Mouse (Mus musculus) stomach, embryonic 14.5 days (tissue): ENCODE data around the gene Hcar2. TPM values are rescaled to one million over a fixed set of nuclear protein-coding genes. Genes with fewer than 3 reads are reported as not detected.

Experiments
- ATAC-seq: fragments of 200-750 bp; cut with Nextera tagmentation; 2 replicates; pipeline ENCODE4 v1.8.0; 2017; ENCODE audit warnings: low read depth, moderate TSS enrichment; ENCODE audit not compliant: insufficient number of reproducible peaks, insufficient read depth, low FRiP score
- H3K27ac ChIP-seq: fragments of 300-500 bp; sonication (generic); 2 replicates; pipeline ENCODE4 v1.5.1; 2014; ENCODE audit warnings: mild to moderate bottlenecking, low read length, moderate library complexity, mixed read lengths
- H3K27me3 ChIP-seq: fragments of 300-500 bp; sonication (generic); 2 replicates; pipeline ENCODE4 v1.6.1; 2014; ENCODE audit warnings: low read length, control low read depth, mixed read lengths; ENCODE audit not compliant: control insufficient read depth, insufficient read depth
- H3K36me3 ChIP-seq: fragments of 300-500 bp; sonication (generic); 2 replicates; pipeline ENCODE4 v1.6.1; 2014; ENCODE audit warnings: mild to moderate bottlenecking, control low read depth, low read length, moderate library complexity, mixed read lengths; ENCODE audit not compliant: control insufficient read depth, insufficient read depth
- H3K4me1 ChIP-seq: fragments of 300-500 bp; sonication (generic); 2 replicates; pipeline ENCODE4 v1.6.1; 2014; ENCODE audit warnings: low read length, control low read depth, mixed read lengths; ENCODE audit not compliant: control insufficient read depth, insufficient read depth
- H3K4me2 ChIP-seq: fragments of 300-500 bp; sonication (generic); replicated peaks from 2 replicates; pipeline ENCODE4 v1.6.1; 2014; ENCODE audit warnings: low read depth, low read length, control low read depth
- H3K4me3 ChIP-seq: fragments of 300-500 bp; sonication (generic); 2 replicates; pipeline ENCODE4 v1.5.1; 2014; ENCODE audit warnings: low read depth, low read length, control low read depth
- H3K9ac ChIP-seq: fragments of 300-500 bp; sonication (generic); replicated peaks from 2 replicates; pipeline ENCODE4 v1.6.1; 2014; ENCODE audit warnings: low read depth, mild to moderate bottlenecking, control low read depth, low read length, moderate library complexity, mixed read lengths
- H3K9me3 ChIP-seq: fragments of 300-500 bp; sonication (generic); 2 replicates; pipeline ENCODE4 v1.6.1; 2016; ENCODE audit warnings: low read depth, low read length, control low read depth; ENCODE audit not compliant: control insufficient read depth
- WGBS: fragments of 180-500 bp; shearing (Covaris S2); extraction: QIAGEN DNeasy Blood & Tissue Kit; methylation state at CpG from one replicate; pipeline ENCODE4 v1.1.7; 2014; 5-methylcytosine and 5-hydroxymethylcytosine counted together
- polyA plus RNA-seq: library from polyadenylated mRNA; unstranded; fragments of >200 nt; fragmentation: Nextera tagmentation; extraction: Ambion mirVana; gene quantifications from 2 replicates; pipeline ENCODE4 v1.2.1, GENCODE M21; 2014

The Hcar2 gene
- polyA plus RNA-seq, 1 experiment from 2014 or later = 1.6 TPM

DNA sequence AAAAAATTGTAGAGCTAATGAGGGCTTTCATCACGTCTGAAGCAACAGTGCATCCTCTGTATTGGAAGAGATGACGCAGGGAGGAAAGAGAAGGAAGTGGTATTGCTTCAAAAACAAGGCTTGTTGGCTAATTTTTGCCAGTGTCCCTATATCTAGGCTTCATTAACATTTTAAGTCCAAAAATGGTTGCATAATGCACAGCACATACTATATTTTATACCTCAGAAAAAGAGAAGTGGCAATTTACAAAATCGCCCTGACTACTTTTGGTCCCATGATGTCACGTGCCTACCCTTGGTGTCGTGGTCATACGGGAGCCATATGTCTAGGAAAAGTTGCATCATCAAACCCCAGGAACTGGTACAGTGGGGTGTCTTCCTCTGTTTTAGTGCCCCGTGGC is 33.0 kb downstream of the Hcar2 start:
- no peaks in the 10 kb centered on the region for H3K4me1 ChIP-seq
- no peak overlapping the region for H3K4me2 ChIP-seq
- no peak overlapping the region for H3K4me3 ChIP-seq
- H3K9me3 ChIP-seq = no peaks in the 10 kb centered on the region
- ATAC-seq = no peak
- no peaks in the 10 kb centered on the region for H3K36me3 ChIP-seq
- H3K27ac ChIP-seq = no peak overlapping the region
- no peaks in the 10 kb centered on the region for H3K27me3 ChIP-seq
- H3K9ac ChIP-seq = no peak overlapping the region
- 86% methylated on average over 7 of the region's 7 CpGs for WGBS

- Histone ChIP-seq H3K4me3 (no peak overlapping the region), H3K9ac (no peak overlapping the region), H3K36me3 (0 out of 2 replicates have a peak, but pooled peaks cover 3% of the 10 kb centered on the region), H3K27ac (no peak overlapping the region), H3K9me3 (no peaks in the 10 kb centered on the region), H3K4me1 (no peaks in the 10 kb centered on the region), H3K4me2 (no peak overlapping the region), H3K27me3 (no peaks in the 10 kb centered on the region)
- WGBS = 79% methylated on average over 6 of the region's 6 CpGs
- ATAC-seq = no peak
These were observed 37.6 kb downstream of the Hcar2 start for GRCm38 (mm10) chr5:123827659-123828091.

- ATAC-seq = no peak
- H3K9me3 ChIP-seq = no peaks in the 10 kb centered on the region
- H3K9ac ChIP-seq = no peak overlapping the region
- peaks cover 19% of the 10 kb centered on the region; the same call in 1 of the 2 replicates for H3K36me3 ChIP-seq
- 78% methylated on average over 7 of the region's 7 CpGs for WGBS
- no peaks in the 10 kb centered on the region for H3K4me1 ChIP-seq
- H3K4me2 ChIP-seq = no peak overlapping the region
- no peaks in the 10 kb centered on the region for H3K27me3 ChIP-seq
- no peak overlapping the region for H3K27ac ChIP-seq
- H3K4me3 ChIP-seq = no peak overlapping the region
These were observed 42.6 kb downstream of the Hcar2 start for GRCm38 (mm10) chr5:123822706-123823105.

DNA sequence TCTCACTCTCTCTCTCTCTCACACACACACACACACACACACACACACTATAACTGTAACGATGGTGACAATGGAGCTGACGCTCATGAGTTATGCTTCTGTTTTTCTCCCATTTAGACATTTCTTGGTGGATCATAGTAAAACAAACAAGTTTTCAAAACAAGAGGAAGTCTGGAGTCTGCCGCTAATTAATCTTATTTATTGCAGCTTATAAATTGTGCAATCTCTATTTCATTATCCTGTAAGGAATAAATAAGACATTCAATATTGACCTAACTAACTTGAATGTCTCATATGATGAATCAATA is 44.1 kb downstream of the Hcar2 start:
- no peak for ATAC-seq
- Histone ChIP-seq H3K36me3 (peaks cover 22% of the 10 kb centered on the region), H3K27me3 (no peaks in the 10 kb centered on the region), H3K4me2 (no peak overlapping the region), H3K4me3 (no peak overlapping the region), H3K27ac (no peak overlapping the region), H3K9me3 (no peaks in the 10 kb centered on the region), H3K4me1 (no peaks in the 10 kb centered on the region), H3K9ac (no peak overlapping the region)
- 86% methylated on average over 3 of the region's 3 CpGs for WGBS

GRCm38 (mm10) chr5:123820501-123821263 is 44.6 kb downstream of the Hcar2 start:
- Histone ChIP-seq H3K36me3 (peaks cover 24% of the 10 kb centered on the region), H3K9ac (no peak overlapping the region), H3K4me2 (no peak overlapping the region), H3K4me3 (no peak overlapping the region), H3K4me1 (no peaks in the 10 kb centered on the region), H3K27me3 (no peaks in the 10 kb centered on the region), H3K27ac (no peak overlapping the region), H3K9me3 (no peaks in the 10 kb centered on the region)
- no peak for ATAC-seq
- 85% methylated on average over 9 of the region's 9 CpGs for WGBS

DNA sequence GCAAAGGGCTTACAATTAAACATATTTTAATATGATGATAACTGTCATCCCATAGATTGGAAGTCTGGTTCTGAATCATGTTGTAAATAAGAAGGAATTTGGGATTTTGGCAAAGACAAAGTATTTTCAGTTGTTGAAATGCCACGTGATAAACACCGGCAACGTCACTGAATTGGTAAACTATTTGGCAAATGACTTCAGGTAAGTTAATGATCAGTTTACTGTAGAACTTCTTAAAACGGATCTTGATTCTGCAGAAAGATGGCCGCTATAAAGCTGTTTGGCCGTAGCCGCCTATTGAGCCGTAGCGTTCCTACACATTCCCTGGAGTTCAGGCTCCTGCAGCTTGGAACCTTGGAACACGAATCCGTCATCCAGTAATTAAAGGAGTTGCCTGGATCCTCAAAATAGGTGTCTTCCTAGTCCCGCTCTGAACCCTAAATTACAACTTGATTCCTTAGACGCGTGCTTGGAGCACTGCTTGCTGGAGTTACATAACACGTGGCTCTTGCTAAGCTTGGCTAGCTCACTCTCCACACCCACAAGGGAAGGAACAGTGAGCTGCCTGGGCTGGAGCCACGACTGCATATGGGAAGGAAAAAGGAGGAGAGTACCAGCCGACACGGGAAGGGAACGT is 46.2 kb downstream of the Hcar2 start:
- Histone ChIP-seq H3K4me1 (no peaks in the 10 kb centered on the region), H3K36me3 (peaks cover 33% of the 10 kb centered on the region), H3K9ac (no peak overlapping the region), H3K9me3 (no peaks in the 10 kb centered on the region), H3K27ac (no peak overlapping the region), H3K4me3 (no peak overlapping the region), H3K27me3 (no peaks in the 10 kb centered on the region), H3K4me2 (no peak overlapping the region)
- WGBS = 93% methylated on average over 19 of the region's 19 CpGs
- no peak for ATAC-seq

DNA sequence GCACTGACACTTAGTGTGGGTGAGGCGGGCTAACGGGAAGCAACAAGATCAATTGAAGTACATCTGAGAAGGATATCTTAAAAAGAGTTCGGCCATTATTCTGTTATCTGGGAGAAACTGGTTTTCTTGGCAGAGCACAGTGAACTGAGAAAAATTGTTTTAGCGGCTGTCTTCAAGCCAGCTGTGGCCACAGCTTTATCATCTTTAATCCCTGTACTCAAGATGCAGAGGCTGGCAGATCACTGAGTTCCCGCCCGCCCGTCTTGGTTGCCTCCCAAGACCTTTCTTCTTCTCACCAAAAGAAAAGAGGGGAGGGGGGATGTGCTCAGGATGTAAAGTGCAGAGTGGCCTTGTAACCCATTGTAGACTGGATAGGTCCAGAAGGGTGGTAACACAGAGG is 48.4 kb downstream of the Hcar2 start:
- Histone ChIP-seq H3K4me3 (no peak overlapping the region), H3K4me2 (no peak overlapping the region), H3K36me3 (peaks cover 28% of the 10 kb centered on the region), H3K9ac (no peak overlapping the region), H3K4me1 (no peaks in the 10 kb centered on the region), H3K27me3 (no peaks in the 10 kb centered on the region), H3K27ac (no peak overlapping the region), H3K9me3 (no peaks in the 10 kb centered on the region)
- no peak for ATAC-seq
- 85% methylated on average over 7 of the region's 7 CpGs for WGBS
